ENCODE assay signal across 9 mouse cellular contexts in the genomic region with DNA sequence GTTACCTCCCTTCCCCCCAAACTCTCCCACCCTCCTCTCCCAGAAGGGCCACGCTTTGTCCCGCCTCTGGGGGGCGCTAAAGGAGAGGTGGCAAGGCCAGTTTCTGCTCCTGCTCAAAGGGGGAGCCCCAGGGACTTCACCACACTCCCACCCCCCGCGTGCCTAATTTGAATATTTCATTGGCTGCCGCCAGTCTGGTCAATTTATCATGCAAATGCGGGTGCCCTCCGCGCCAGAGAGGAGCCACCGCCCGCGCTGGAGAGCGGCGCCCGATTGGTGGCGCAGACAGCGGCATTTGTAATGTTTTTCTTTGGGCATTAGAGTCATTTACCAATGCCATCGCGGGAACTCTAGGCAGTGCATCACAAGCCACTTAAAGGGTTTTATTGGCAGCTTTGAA. TPM values are rescaled to one million over a fixed set of nuclear protein-coding genes. Genes with fewer than 3 reads are reported as not detected.
DNase-seq lines count a peak whose midpoint lies in the region; ATAC-seq and TF ChIP-seq lines count a peak whose summit lies in the region.
"Had no signal": no experiment of that assay in that cellular context is flagged by ENCODE, and none has a peak within 500 bp of the region (broad histone marks: within the 10 kb centered on the region; RNA-seq: fewer than 3 reads in every experiment).

No protein-coding gene starts in this region.

- TF ChIP-seq CTCF in ES-Bruce4 (IDR thresholded peaks at IDR 0.05; ENCODE audit: low read depth, low read length): peak; percentile 54

- peak; percentile 31 for DNase-seq in gastrocnemius, adult 18-20 months (ENCODE audit: low spot score)
- no peak for DNase-seq in gastrocnemius, adult 8-10 months (ENCODE audit: low spot score in 2 of 2)

- H3K36me3 ChIP-seq in ES-Bruce4 (ENCODE audit: control insufficient read depth, insufficient read depth, low read length, poor library complexity, severe bottlenecking): no peaks in the 10 kb centered on the region
- no peaks in the 10 kb centered on the region for H3K36me3 ChIP-seq in embryonic facial prominence, embryonic 15.5 days
- no peaks in the 10 kb centered on the region for H3K36me3 ChIP-seq in hindbrain, embryonic 13.5 days
- no peaks in the 10 kb centered on the region for H3K36me3 ChIP-seq in lung, embryonic 16.5 days (ENCODE audit: control insufficient read depth, insufficient read depth, low read length)
- no peaks in the 10 kb centered on the region for H3K36me3 ChIP-seq in stomach, embryonic 15.5 days
- H3K36me3 ChIP-seq: G1E had no signal

- H3K27me3 ChIP-seq in ES-Bruce4 (ENCODE audit: control insufficient read depth, insufficient read depth, low read length, poor library complexity, severe bottlenecking): peaks cover 5% of the 10 kb centered on the region; the same call in 1 of the 2 replicates
- H3K27me3 ChIP-seq in embryonic facial prominence, embryonic 15.5 days: peaks cover 68% of the 10 kb centered on the region
- H3K27me3 ChIP-seq in hindbrain, embryonic 13.5 days: peaks cover 70% of the 10 kb centered on the region
- H3K27me3 ChIP-seq in lung, embryonic 16.5 days (ENCODE audit: control insufficient read depth, insufficient read depth, low read depth, low read length): peaks cover 18% of the 10 kb centered on the region
- H3K27me3 ChIP-seq in stomach, embryonic 15.5 days (replicated peaks): peaks cover 38% of the 10 kb centered on the region

- ATAC-seq in embryonic facial prominence, embryonic 15.5 days (ENCODE audit: insufficient number of reproducible peaks, low FRiP score, low TSS enrichment, low read depth): no peak
- ATAC-seq in hindbrain, embryonic 13.5 days (ENCODE audit: low FRiP score): peak; percentile 50; the same call in 1 of the 2 replicates
- no peak for ATAC-seq in lung, embryonic 16.5 days (ENCODE audit: low read depth)
- ATAC-seq in stomach, embryonic 15.5 days (ENCODE audit: insufficient read depth, low FRiP score, low read depth): no peak
- ATAC-seq in inflammation-experienced regulatory T-cells, adult 6 months: no peak

- 2% methylated on average over 19 of the region's 19 CpGs for WGBS in embryonic facial prominence, embryonic 15.5 days
- WGBS in hindbrain, embryonic 13.5 days: 1% methylated on average over 19 of the region's 19 CpGs
- WGBS in lung, embryonic 16.5 days: 3% methylated on average over 19 of the region's 19 CpGs
- 4% methylated on average over 17 of the region's 19 CpGs for WGBS in stomach, embryonic 15.5 days

- H3K4me1 ChIP-seq in ES-Bruce4 (ENCODE audit: control insufficient read depth, insufficient read depth, low read length): no peaks in the 10 kb centered on the region
- H3K4me1 ChIP-seq in embryonic facial prominence, embryonic 15.5 days: peaks cover 21% of the 10 kb centered on the region
- peaks cover 49% of the 10 kb centered on the region for H3K4me1 ChIP-seq in hindbrain, embryonic 13.5 days (replicated peaks)
- H3K4me1 ChIP-seq in lung, embryonic 16.5 days (replicated peaks; ENCODE audit: control insufficient read depth, insufficient read depth, low read length): peaks cover 26% of the 10 kb centered on the region
- H3K4me1 ChIP-seq in stomach, embryonic 15.5 days: peaks cover 33% of the 10 kb centered on the region

- H3K4me3 ChIP-seq in ES-Bruce4 (ENCODE audit: low read depth, low read length): no peak overlapping the region
- no peak overlapping the region; the same call in 1 of the 2 replicates for H3K4me3 ChIP-seq in embryonic facial prominence, embryonic 15.5 days (replicated peaks)
- H3K4me3 ChIP-seq in hindbrain, embryonic 13.5 days: 0 out of 2 replicates have a peak overlapping the region, but pooled peaks have one; percentile 9
- H3K4me3 ChIP-seq in lung, embryonic 16.5 days (ENCODE audit: low read length): peak overlapping the region; percentile 3; the same call in 1 of the 2 replicates
- H3K4me3 ChIP-seq in stomach, embryonic 15.5 days (replicated peaks): 0 out of 2 replicates have a peak overlapping the region, but pooled peaks have one; percentile 0

- no peak overlapping the region for H3K9ac ChIP-seq in ES-Bruce4 (ENCODE audit: low read depth, poor library complexity, severe bottlenecking)
- no peak overlapping the region for H3K9ac ChIP-seq in embryonic facial prominence, embryonic 15.5 days
- no peak overlapping the region for H3K9ac ChIP-seq in hindbrain, embryonic 13.5 days
- no peak overlapping the region for H3K9ac ChIP-seq in lung, embryonic 16.5 days (ENCODE audit: low read length)
- H3K9ac ChIP-seq in stomach, embryonic 15.5 days: no peak overlapping the region

- no peaks in the 10 kb centered on the region for H3K9me3 ChIP-seq in ES-Bruce4 (replicated peaks; ENCODE audit: control insufficient read depth, insufficient read depth, low read length, poor library complexity, severe bottlenecking)
- H3K9me3 ChIP-seq in embryonic facial prominence, embryonic 15.5 days (replicated peaks): no peaks in the 10 kb centered on the region
- H3K9me3 ChIP-seq in hindbrain, embryonic 13.5 days: no peaks in the 10 kb centered on the region
- H3K9me3 ChIP-seq in lung, embryonic 16.5 days (ENCODE audit: control insufficient read depth, low read length): no peaks in the 10 kb centered on the region
- H3K9me3 ChIP-seq in stomach, embryonic 15.5 days: no peaks in the 10 kb centered on the region

- H3K27ac ChIP-seq in ES-Bruce4 (ENCODE audit: insufficient read depth, low read length): no peak overlapping the region
- H3K27ac ChIP-seq in embryonic facial prominence, embryonic 15.5 days (replicated peaks): no peak overlapping the region
- H3K27ac ChIP-seq in hindbrain, embryonic 13.5 days: no peak overlapping the region
- no peak overlapping the region for H3K27ac ChIP-seq in lung, embryonic 16.5 days (ENCODE audit: low read length)
- no peak overlapping the region for H3K27ac ChIP-seq in stomach, embryonic 15.5 days

- no peak for TF ChIP-seq POLR2A in ES-Bruce4 (IDR thresholded peaks at IDR 0.05; ENCODE audit: insufficient read depth, low read length)

- H3K4me2 ChIP-seq in embryonic facial prominence, embryonic 15.5 days (replicated peaks): peak overlapping the region; percentile 29
- peak overlapping the region; percentile 36 for H3K4me2 ChIP-seq in hindbrain, embryonic 13.5 days
- H3K4me2 ChIP-seq in lung, embryonic 16.5 days (ENCODE audit: low read depth, low read length): peak overlapping the region; percentile 49; the same call in 1 of the 2 replicates
- peak overlapping the region; percentile 17; the same call in 1 of the 2 replicates for H3K4me2 ChIP-seq in stomach, embryonic 15.5 days

- TF ChIP-seq EP300 in ES-Bruce4 (IDR thresholded peaks at IDR 0.05; ENCODE audit: insufficient read depth, low read depth, low read length): 0 out of 2 replicates have a peak, but pooled peaks have one; percentile 23

RNA-seq across cellular contexts. Expression of a gene that starts 7.4 kb away (rescaled TPM):
- total RNA-seq in gastrocnemius, adult 18-20 months (2021): 1 to 10 TPM; 2.0 to 2.2 TPM
- 1 to 10 TPM; 1.1 to 2.2 (median 1.7) TPM for total RNA-seq in gastrocnemius, adult 8-10 months (2022)
- 0.91 and 1.3 TPM in 2 replicates for polyA plus RNA-seq in ES-Bruce4 (2011; ENCODE audit: insufficient read depth, insufficient read length, low read depth, missing spikeins)
- 12.0 and 14.4 TPM in 2 replicates for polyA plus RNA-seq in embryonic facial prominence, embryonic 15.5 days (2015; fragmentation: Nextera tagmentation; extraction: Ambion mirVana)
- 37.1 and 39.9 TPM in 2 replicates for polyA plus RNA-seq in hindbrain, embryonic 13.5 days (2015; fragmentation: Nextera tagmentation; extraction: Ambion mirVana)
- 11.5 and 12.1 TPM in 2 replicates for polyA plus RNA-seq in lung, embryonic 16.5 days (2015; fragmentation: Nextera tagmentation; extraction: Ambion mirVana)
- 14.3 and 16.2 TPM in 2 replicates for polyA plus RNA-seq in stomach, embryonic 15.5 days (2015; fragmentation: Nextera tagmentation; extraction: Ambion mirVana)
- under 1 TPM in 1 of 3 experiments, not detected in 2; 0.14 TPM for polyA plus RNA-seq in inflammation-experienced regulatory T-cells, adult 6 months (2017; shearing (Covaris generic))
- total RNA-seq: G1E had no signal
- polyA plus RNA-seq: G1E had no signal

Comparison
In these comparisons a context has a peak if more than half of its experiments do, and no peak if none do; other contexts are left out.
1. H3K4me3 ChIP-seq: peak in hindbrain, embryonic 13.5 days (single experiment), lung, embryonic 16.5 days (single experiment) and stomach, embryonic 15.5 days (single experiment); none in ES-Bruce4 (single experiment) and embryonic facial prominence, embryonic 15.5 days (single experiment).
2. Peak in every context shown above with its lines, with median percentiles within 50 percentile points of each other: H3K4me2 ChIP-seq.